Mouse (Mus musculus) adipocyte (in vitro differentiated cells): ENCODE data around the gene Plekhh2.

ENCODE experiments used
- DNase-seq: peaks from one replicate; pipeline ENCODE4 v3.0.0-alpha.2; 2016; ENCODE audit warnings: low spot score

The Plekhh2 gene

GRCm38 (mm10) chr17:84611500-84611899 lies 99.8 kb downstream of the Plekhh2 start:
- peak; percentile 87 for DNase-seq

GRCm38 (mm10) chr17:84611971-84612370 lies 100.3 kb downstream of the Plekhh2 start:
- peak; percentile 90 for DNase-seq

GRCm38 (mm10) chr17:84615811-84616210 lies 104.1 kb downstream of the Plekhh2 start:
- DNase-seq, result peak; percentile 14

- no peak for DNase-seq
Measured at GRCm38 (mm10) chr17:84616526-84617074, 104.9 kb downstream of the Plekhh2 start.

- no peak for DNase-seq
Measured at GRCm38 (mm10) chr17:84617953-84618352, 106.3 kb downstream of the Plekhh2 start.

- no peak for DNase-seq
Measured at GRCm38 (mm10) chr17:84619112-84619511, 107.4 kb downstream of the Plekhh2 start.

- no peak for DNase-seq
Measured at GRCm38 (mm10) chr17:84620076-84620475, 108.4 kb downstream of the Plekhh2 start.

GRCm38 (mm10) chr17:84620610-84621009 lies 108.9 kb downstream of the Plekhh2 start:
- no peak for DNase-seq

GRCm38 (mm10) chr17:84621209-84621608 lies 109.5 kb downstream of the Plekhh2 start:
- DNase-seq, result no peak

- peak; percentile 28 for DNase-seq
Measured at GRCm38 (mm10) chr17:84622028-84622427, 110.3 kb downstream of the Plekhh2 start.

- peak; percentile 29 for DNase-seq
Measured at GRCm38 (mm10) chr17:84622873-84623272, 111.2 kb downstream of the Plekhh2 start.

GRCm38 (mm10) chr17:84626276-84626856 lies 114.7 kb downstream of the Plekhh2 start, which contains the start of gene Dync2li1:
Gene Dync2li1 (plus strand): TSS chr17:84626496.
- DNase-seq, result peak; percentile 95

GRCm38 (mm10) chr17:84626857-84627305 lies 115.2 kb downstream of the Plekhh2 start:
- DNase-seq, result no peak

GRCm38 (mm10) chr17:84627721-84628120 lies 116.0 kb downstream of the Plekhh2 start:
- no peak for DNase-seq

- DNase-seq, result no peak
Measured at GRCm38 (mm10) chr17:84628611-84629010, 116.9 kb downstream of the Plekhh2 start.

GRCm38 (mm10) chr17:84631836-84632235 lies 120.1 kb downstream of the Plekhh2 start:
- DNase-seq, result no peak

- no peak for DNase-seq
Measured at GRCm38 (mm10) chr17:84633443-84633842, 121.7 kb downstream of the Plekhh2 start.

GRCm38 (mm10) chr17:84636328-84636727 lies 124.6 kb downstream of the Plekhh2 start:
- DNase-seq, result no peak

GRCm38 (mm10) chr17:84637971-84638370 lies 126.3 kb downstream of the Plekhh2 start:
- no peak for DNase-seq

GRCm38 (mm10) chr17:84639796-84640378 lies 128.2 kb downstream of the Plekhh2 start:
- no peak for DNase-seq

GRCm38 (mm10) chr17:84641893-84642292 lies 130.2 kb downstream of the Plekhh2 start:
- DNase-seq, result peak; percentile 20

GRCm38 (mm10) chr17:84642324-84642723 lies 130.6 kb downstream of the Plekhh2 start:
- DNase-seq, result no peak

GRCm38 (mm10) chr17:84644292-84645050 lies 132.8 kb downstream of the Plekhh2 start:
- DNase-seq, result no peak
